Mouse (Mus musculus) heart, postnatal 0 days (tissue): ENCODE measurements around the gene Tmc4. TPM values are rescaled to one million over a fixed set of nuclear protein-coding genes. Genes with fewer than 3 reads are reported as not detected.

ENCODE experiments used
- ATAC-seq: fragments of 200-750 bp; cut with Nextera tagmentation; 2 replicates; pipeline ENCODE4 v1.8.0; 2017; ENCODE audit warnings: low read depth, moderate number of reproducible peaks, moderate library complexity; ENCODE audit not compliant: insufficient read depth
- DNase-seq: peaks from one replicate; pipeline ENCODE4 v3.0.0-alpha.2; 2016; ENCODE audit warnings: low spot score
- H3K27ac ChIP-seq: fragments of 300-500 bp; sonication (generic); 2 replicates; pipeline ENCODE4 v1.5.1; 2014; ENCODE audit warnings: low read depth, mild to moderate bottlenecking
- H3K27me3 ChIP-seq: fragments of 300-500 bp; sonication (generic); 2 replicates; pipeline ENCODE4 v1.6.1; 2014; ENCODE audit warnings: low read length, mixed read lengths; ENCODE audit not compliant: control insufficient read depth, insufficient read depth
- H3K36me3 ChIP-seq: fragments of 300-500 bp; sonication (generic); replicated peaks from 2 replicates; pipeline ENCODE4 v1.6.1; 2014; ENCODE audit warnings: low read length, mixed read lengths; ENCODE audit not compliant: control insufficient read depth, insufficient read depth
- H3K4me1 ChIP-seq: fragments of 300-500 bp; sonication (generic); 2 replicates; pipeline ENCODE4 v1.6.1; 2014; ENCODE audit warnings: antibody characterized with exemption; ENCODE audit not compliant: control insufficient read depth, insufficient read depth
- H3K4me2 ChIP-seq: fragments of 300-500 bp; sonication (generic); 2 replicates; pipeline ENCODE4 v1.6.1; 2014; ENCODE audit warnings: low read depth, mild to moderate bottlenecking, low read length, moderate library complexity
- H3K4me3 ChIP-seq: fragments of 300-500 bp; sonication (generic); 2 replicates; pipeline ENCODE4 v1.5.1; 2014; ENCODE audit warnings: low read depth, low read length
- H3K9ac ChIP-seq: fragments of 300-500 bp; sonication (generic); replicated peaks from 2 replicates; pipeline ENCODE4 v1.6.1; 2014; ENCODE audit warnings: low read depth, low read length, mixed read lengths
- H3K9me3 ChIP-seq: fragments of 300-500 bp; sonication (generic); replicated peaks from 2 replicates; pipeline ENCODE4 v1.6.1; 2016; ENCODE audit warnings: low read length; ENCODE audit not compliant: control insufficient read depth
- CTCF ChIP-seq: IDR thresholded peaks from 2 replicates; pipeline ENCODE4 v1.5.1; 2016; ENCODE audit warnings: antibody characterized with exemption, control low read depth, low read depth
- EP300 ChIP-seq: IDR thresholded peaks from 2 replicates; pipeline ENCODE4 v1.6.1; 2016; ENCODE audit warnings: antibody characterized with exemption, low read depth
- WGBS: fragments of 180-500 bp; shearing (Covaris S2); extraction: QIAGEN DNeasy Blood & Tissue Kit; methylation state at CpG from one replicate; pipeline ENCODE4 v1.1.7; 2014; 5-methylcytosine and 5-hydroxymethylcytosine counted together
- microRNA-seq: library from miRNA; unstranded; fragments of <30 nt; microRNA quantifications from one replicate; pipeline ENCODE4, GENCODE M21; 2016
- polyA plus RNA-seq: library from polyadenylated mRNA; unstranded; fragments of >200 nt; fragmentation: Nextera tagmentation; extraction: Ambion mirVana; gene quantifications from 2 replicates; pipeline ENCODE4 v1.2.1, GENCODE M21; 2015
- total RNA-seq: library from RNA; depleted of rRNA; stranded (reverse); fragments of >200 nt; gene quantifications from 2 replicates; pipeline ENCODE4 v1.2.3, GENCODE M21; 2014; ENCODE audit warnings: low replicate concordance; rRNA removed

The Tmc4 gene
- total and polyA plus RNA-seq, 2 experiments from 2014 or later = 0.99 to 2.3 TPM

DNA sequence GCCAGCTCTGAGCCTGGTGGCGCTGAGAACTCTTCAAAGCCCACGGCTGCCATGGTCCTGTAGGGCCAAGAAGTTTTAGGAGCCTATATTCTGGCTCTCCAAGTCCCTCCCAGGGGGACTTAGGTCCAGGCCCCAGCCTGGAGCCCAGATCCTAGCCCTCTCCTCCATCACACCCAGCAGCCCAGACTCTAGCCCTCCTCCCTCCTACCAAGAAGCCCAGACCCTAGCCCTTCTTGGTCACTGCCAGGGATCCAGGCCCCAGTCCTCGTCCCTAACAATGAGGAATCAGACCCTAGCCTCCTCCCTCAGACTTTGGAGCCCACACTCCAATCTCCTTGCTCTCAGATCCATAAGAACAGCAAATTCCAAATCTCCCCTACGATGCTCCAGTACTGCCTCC is 48.3 kb downstream of the Tmc4 start:
- Histone ChIP-seq H3K4me2 (peak overlapping the region; percentile 79), H3K4me3 (peak overlapping the region; percentile 84), H3K4me1 (peaks cover 13% of the 10 kb centered on the region), H3K27ac (peak overlapping the region; percentile 95), H3K27me3 (no peaks in the 10 kb centered on the region), H3K36me3 (peaks cover 22% of the 10 kb centered on the region), H3K9me3 (no peaks in the 10 kb centered on the region), H3K9ac (peak overlapping the region; percentile 85)
- 28% methylated on average over 4 of the region's 4 CpGs for WGBS
- DNase-seq (no peak), ATAC-seq (0 out of 2 replicates have a peak, but pooled peaks have one; percentile 12)
- TF ChIP-seq EP300 = no peak
- TF ChIP-seq CTCF = no peak

- peak; percentile 97 for ATAC-seq
- Histone ChIP-seq H3K4me2 (peak within 1 kb of the TSS; percentile 70), H3K27me3 (no peaks in the 10 kb centered on the region), H3K36me3 (peaks cover 22% of the 10 kb centered on the region), H3K9ac (peak within 1 kb of the TSS; percentile 88), H3K4me1 (peaks cover 6% of the 10 kb centered on the region; the same call in 1 of the 2 replicates), H3K27ac (peak within 1 kb of the TSS; percentile 86), H3K4me3 (peak within 1 kb of the TSS; percentile 83), H3K9me3 (no peaks in the 10 kb centered on the region)
- TF ChIP-seq EP300 = no peak
- TF ChIP-seq CTCF = no peak
- under 1% methylated on average over 32 of the region's 32 CpGs for WGBS
- peak; percentile 93 for DNase-seq
Observed at GRCm38 (mm10) chr7:3617242-3617995, 59.9 kb downstream of the Tmc4 start, which contains the start of gene Ndufa3. TSS of gene Ndufa3 (plus strand) at chr7:3617373.

- 43% methylated on average over 6 of the region's 6 CpGs for WGBS
- no peak for DNase-seq
- peaks cover 17% of the 10 kb centered on the region for H3K36me3 ChIP-seq
- H3K9ac ChIP-seq = peak overlapping the region; percentile 88; the same call in 1 of the 2 replicates
- H3K27ac ChIP-seq = no peak overlapping the region
- H3K27me3 ChIP-seq = no peaks in the 10 kb centered on the region
- H3K4me2 ChIP-seq = peak overlapping the region; percentile 70; the same call in 1 of the 2 replicates
- peaks cover 6% of the 10 kb centered on the region; the same call in 1 of the 2 replicates for H3K4me1 ChIP-seq
- peak overlapping the region; percentile 83 for H3K4me3 ChIP-seq
- ATAC-seq = peak; percentile 14
- TF ChIP-seq EP300 (no peak), CTCF (peak; percentile 36)
- H3K9me3 ChIP-seq = no peaks in the 10 kb centered on the region
Observed at GRCm38 (mm10) chr7:3616389-3617241, 60.7 kb downstream of the Tmc4 start.

- ATAC-seq (no peak), DNase-seq (no peak)
- H3K9ac ChIP-seq = no peak within 1 kb of the TSS
- H3K27ac ChIP-seq = no peak within 1 kb of the TSS
- H3K27me3 ChIP-seq = no peaks in the 10 kb centered on the region
- 75% methylated on average over 4 of the region's 4 CpGs for WGBS
- no peaks in the 10 kb centered on the region for H3K9me3 ChIP-seq
- H3K4me2 ChIP-seq = peak within 1 kb of the TSS; percentile 70; the same call in 1 of the 2 replicates
- peak within 1 kb of the TSS; percentile 83 for H3K4me3 ChIP-seq
- peaks cover 6% of the 10 kb centered on the region; the same call in 1 of the 2 replicates for H3K4me1 ChIP-seq
- H3K36me3 ChIP-seq = peaks cover 16% of the 10 kb centered on the region
- TF ChIP-seq EP300 (no peak), CTCF (no peak)
Observed at GRCm38 (mm10) chr7:3616057-3616388, 61.3 kb downstream of the Tmc4 start, which contains the start of gene Oscar. TSS of gene Oscar (minus strand) at chr7:3616157.

Small RNA genes lying within 50 kb of the gene (microRNA-seq; reads per million reads assigned to microRNA genes)
- 7.3 reads per million, percentile 26 among the genes with 10 or more reads in this experiment for gene Mir3572

Other genes with a start within 250 kb of the Tmc4 start
- 3.6 TPM in 1 of 2 replicates, not detected in the other for gene Tarm1, start 174.9 kb downstream of the Tmc4 start, total RNA-seq
- 0.10 TPM in 1 of 2 replicates, not detected in the other for gene Tarm1, start 174.9 kb downstream of the Tmc4 start, polyA plus RNA-seq
- gene Oscar, start 61.4 kb downstream of the Tmc4 start, total RNA-seq = 0.19 TPM in 1 of 2 replicates, not detected in the other
- gene Oscar, start 61.4 kb downstream of the Tmc4 start, polyA plus RNA-seq = 0.25 and 0.37 TPM in 2 replicates
- gene Ndufa3, start 60.2 kb downstream of the Tmc4 start, total RNA-seq = 915 and 1,160 TPM in 2 replicates
- gene Ndufa3, start 60.2 kb downstream of the Tmc4 start, polyA plus RNA-seq = 1,410 and 1,523 TPM in 2 replicates
- gene Tfpt, start 47.6 kb downstream of the Tmc4 start, total RNA-seq = 3.1 and 21.0 TPM in 2 replicates
- 14.2 and 16.0 TPM in 2 replicates for gene Tfpt, start 47.6 kb downstream of the Tmc4 start, polyA plus RNA-seq
- gene Prpf31, start 47.6 kb downstream of the Tmc4 start, total RNA-seq = 32.2 and 47.9 TPM in 2 replicates
- gene Prpf31, start 47.6 kb downstream of the Tmc4 start, polyA plus RNA-seq = 35.3 and 41.5 TPM in 2 replicates
- 7.5 and 16.8 TPM in 2 replicates for gene Cnot3, start 32.3 kb downstream of the Tmc4 start, total RNA-seq
- gene Cnot3, start 32.3 kb downstream of the Tmc4 start, polyA plus RNA-seq = 15.9 and 19.4 TPM in 2 replicates
- 6.0 and 11.9 TPM in 2 replicates for gene Leng1, start 11.7 kb downstream of the Tmc4 start, total RNA-seq
- gene Leng1, start 11.7 kb downstream of the Tmc4 start, polyA plus RNA-seq = 23.9 and 25.4 TPM in 2 replicates
- 289 and 303 TPM in 2 replicates for gene Tsen34, start 15.3 kb upstream of the Tmc4 start, total RNA-seq
- gene Tsen34, start 15.3 kb upstream of the Tmc4 start, polyA plus RNA-seq = 170 and 183 TPM in 2 replicates
- 33.7 and 48.4 TPM in 2 replicates for gene Mboat7, start 16.0 kb upstream of the Tmc4 start, total RNA-seq
- gene Mboat7, start 16.0 kb upstream of the Tmc4 start, polyA plus RNA-seq = 19.6 and 20.3 TPM in 2 replicates
- gene Rps9, start 26.4 kb upstream of the Tmc4 start, total RNA-seq = 785 and 888 TPM in 2 replicates
- gene Rps9, start 26.4 kb upstream of the Tmc4 start, polyA plus RNA-seq = 816 and 864 TPM in 2 replicates
- 0.81 and 5.5 TPM in 2 replicates for gene Pirb, start 42.8 kb upstream of the Tmc4 start, total RNA-seq
- 0.72 and 0.73 TPM in 2 replicates for gene Pirb, start 42.8 kb upstream of the Tmc4 start, polyA plus RNA-seq
- gene Gm15448, start 148.1 kb upstream of the Tmc4 start, total RNA-seq = not detected in 2 replicates
- not detected in 2 replicates for gene Gm15448, start 148.1 kb upstream of the Tmc4 start, polyA plus RNA-seq
- gene Pira2, start 167.5 kb upstream of the Tmc4 start, total RNA-seq = not detected in 2 replicates
- gene Pira2, start 167.5 kb upstream of the Tmc4 start, polyA plus RNA-seq = 0.10 and 0.11 TPM in 2 replicates
- 1.2 and 1.3 TPM in 2 replicates for gene Gm14548, start 220.6 kb upstream of the Tmc4 start, total RNA-seq
- gene Gm14548, start 220.6 kb upstream of the Tmc4 start, polyA plus RNA-seq = 0.05 and 0.07 TPM in 2 replicates
- gene Lilra6, start 237.9 kb upstream of the Tmc4 start, total RNA-seq = 0.12 TPM in 1 of 2 replicates, not detected in the other
- gene Lilra6, start 237.9 kb upstream of the Tmc4 start, polyA plus RNA-seq = 0.08 and 0.14 TPM in 2 replicates